Mouse (Mus musculus) thymus, postnatal 25 days (tissue): Measurements from ENCODE around the gene Map1lc3b.

Source experiments
- DNase-seq: peaks from one replicate; pipeline ENCODE4 v3.0.0; 2022

Gene Map1lc3b

DNA sequence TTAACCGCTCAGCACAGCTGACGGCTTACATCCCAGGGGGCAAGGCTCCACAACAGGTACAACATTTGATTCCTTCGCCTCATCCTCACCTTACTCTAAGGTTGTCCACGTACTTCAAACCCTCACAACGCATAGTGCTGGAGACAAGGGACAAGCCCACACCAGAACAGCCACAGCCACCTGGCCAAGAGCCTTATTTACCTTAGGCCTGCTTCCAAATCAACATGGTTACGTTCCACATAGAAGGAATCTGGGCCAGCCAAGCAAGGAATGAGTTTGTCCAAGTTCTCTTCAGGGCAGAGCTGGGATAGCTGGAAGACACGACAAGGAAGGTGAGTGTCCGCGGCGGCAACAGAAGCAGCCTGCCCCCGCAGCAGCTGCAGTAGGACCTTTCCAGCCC lies 19.8 kb downstream of the Map1lc3b start:
- no peak for DNase-seq

DNA sequence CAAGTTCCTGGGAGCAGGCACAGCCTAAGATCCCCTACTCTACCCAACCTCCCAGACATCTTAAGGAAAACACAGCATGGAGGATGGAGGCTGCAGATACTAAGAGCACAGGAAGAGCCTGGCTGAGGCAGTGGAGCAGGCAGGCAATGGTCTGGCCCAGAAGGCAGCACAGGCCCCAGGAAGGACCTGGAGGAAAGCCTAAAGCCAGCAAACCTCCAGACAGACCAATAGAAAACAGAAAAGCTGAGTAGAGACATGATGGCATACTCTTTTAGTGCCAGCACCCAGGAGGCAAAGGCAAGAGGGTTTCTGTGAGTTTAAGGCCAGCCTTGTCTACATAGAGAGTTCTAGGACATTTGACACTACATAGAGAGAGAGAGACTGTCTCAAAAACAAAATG lies 23.3 kb downstream of the Map1lc3b start:
- no peak for DNase-seq

DNA sequence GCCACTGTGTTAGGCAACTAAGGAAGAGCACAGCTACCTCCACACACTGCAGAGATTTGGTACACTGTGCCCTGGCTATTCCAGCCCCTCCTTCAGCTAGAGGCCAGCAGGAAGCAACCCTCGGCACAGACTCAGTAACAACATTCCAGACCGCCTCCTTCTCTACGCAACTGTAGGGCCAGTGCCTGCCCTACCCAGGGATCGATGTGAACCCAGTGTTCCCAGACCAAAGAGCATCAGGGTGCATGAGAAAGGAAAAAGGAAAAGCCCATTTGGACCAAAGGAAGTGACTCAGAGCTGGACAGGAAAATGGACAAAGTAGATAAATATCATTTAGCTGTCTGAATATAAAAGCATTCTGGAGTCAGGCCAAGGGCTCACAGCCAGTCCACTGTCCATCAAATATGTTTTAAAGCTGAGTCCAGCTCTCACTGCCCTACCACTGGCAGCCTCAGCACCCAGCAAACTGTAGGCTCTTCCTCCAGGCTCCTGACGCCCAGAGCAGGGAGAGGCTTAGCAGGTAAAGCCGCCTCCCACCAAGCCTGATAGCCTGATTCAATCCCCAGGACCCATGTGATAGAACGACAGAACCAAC lies 29.3 kb downstream of the Map1lc3b start:
- DNase-seq: no peak

DNA sequence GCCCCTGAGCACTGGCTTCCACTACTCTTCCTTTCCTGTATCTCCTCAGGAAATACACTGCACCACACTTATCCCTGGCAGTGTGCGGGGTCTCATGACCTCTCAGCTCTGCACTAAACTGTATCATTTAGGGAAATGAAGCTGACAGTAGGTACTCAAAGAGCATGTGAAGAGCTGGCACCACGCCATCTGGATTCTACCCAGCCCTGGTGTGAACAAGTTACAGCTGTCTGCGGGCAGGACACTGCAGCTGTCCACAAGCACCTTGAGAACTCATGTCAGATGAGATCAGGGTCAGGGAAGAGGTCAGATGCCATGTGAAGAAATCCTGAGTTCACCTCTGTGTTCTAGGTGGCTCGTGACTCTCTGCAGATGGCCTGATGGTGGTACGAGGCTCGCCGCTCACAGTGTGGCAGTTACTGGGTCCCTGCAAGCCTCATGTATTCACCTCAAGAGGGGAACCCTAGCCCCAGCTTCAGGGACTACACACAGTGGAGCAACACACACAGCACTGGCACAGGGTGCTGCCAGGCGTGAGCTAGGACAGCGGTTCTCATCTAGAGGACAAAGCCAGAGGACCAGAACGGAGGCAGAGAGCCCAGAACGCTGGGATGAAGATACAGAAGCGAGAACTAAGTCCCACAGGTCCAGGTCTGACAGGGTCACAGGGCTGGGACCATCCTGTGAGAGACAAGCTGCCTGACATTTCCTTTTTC lies 30.8 kb downstream of the Map1lc3b start:
- no peak for DNase-seq

DNA sequence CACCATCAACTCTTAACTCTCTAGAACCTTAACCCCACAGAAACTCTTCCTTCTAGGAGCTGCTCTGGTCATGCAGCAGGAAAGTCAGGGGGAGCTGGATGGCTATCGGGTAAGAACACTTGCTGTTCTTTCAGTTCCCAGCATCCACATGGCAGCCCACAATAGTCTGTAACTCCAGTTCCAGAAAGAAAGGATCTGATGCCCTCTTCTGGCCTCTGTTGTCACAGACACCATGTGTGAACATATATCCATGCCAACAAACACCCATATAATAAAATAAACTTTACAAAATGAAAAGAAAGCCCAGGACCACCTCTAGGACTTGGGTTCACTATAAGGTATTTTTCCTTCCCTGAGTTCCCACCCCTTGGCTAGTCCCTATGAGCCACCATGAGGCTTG lies 31.7 kb downstream of the Map1lc3b start:
- DNase-seq: no peak

DNA sequence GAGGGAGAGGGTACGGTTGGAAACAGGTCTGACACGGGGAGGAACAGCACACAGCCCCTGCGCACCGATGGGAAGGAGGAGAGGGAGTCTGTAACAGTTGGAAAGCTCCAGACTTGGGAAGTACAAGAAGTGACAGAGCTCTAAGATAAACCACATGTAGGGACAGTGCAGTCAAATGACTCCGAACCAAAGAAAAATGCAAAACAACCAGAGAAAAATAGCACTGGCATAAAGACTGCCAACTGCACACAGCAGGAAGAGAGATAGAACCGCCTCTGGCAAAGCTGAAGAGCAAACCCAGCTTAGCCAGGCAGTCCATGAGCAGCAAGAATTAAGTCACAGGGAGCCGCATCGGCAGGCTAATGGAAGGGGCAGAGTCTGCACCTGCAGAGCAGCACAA lies 32.9 kb downstream of the Map1lc3b start:
- DNase-seq: no peak

DNA sequence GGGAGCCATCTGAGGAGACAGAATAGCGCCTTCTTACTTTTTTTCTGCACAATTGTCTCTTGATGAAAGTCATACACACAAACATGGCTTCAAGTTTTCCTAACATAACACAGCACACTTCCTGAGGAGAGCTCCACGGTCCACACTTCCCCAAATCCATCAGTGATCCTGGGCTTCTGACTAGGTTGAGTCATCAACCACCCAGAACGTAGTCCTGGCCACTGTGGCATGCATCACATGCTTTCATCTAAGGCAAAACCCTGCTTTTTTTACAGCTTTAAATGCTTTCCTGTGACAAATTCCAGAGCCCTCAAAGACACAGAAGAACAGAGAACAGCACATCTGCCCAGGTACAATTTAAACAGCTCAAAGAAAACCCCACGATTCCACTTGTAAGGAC lies 38.5 kb downstream of the Map1lc3b start:
- DNase-seq: no peak

DNA sequence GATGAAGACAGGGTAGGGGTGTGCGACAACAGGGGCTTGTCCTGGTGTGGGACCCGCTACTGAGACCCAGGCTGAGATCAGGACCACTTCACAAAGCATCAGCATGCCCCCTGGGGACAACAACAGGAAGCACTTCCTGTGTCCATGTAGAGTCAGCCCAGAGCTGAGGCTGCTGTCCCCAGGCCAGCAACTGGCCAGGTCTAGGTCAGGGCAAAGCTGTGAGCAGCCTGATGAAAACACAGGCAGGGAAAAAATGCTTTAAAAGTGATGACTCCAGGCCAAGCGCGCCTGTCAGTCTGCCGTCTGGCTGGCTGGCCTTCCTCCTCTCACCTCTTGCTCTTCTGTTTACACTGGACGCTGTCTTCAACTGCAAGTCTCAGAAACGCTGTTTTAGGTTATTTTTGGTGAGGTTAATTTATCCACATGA lies 41.5 kb downstream of the Map1lc3b start:
- no peak for DNase-seq

DNA sequence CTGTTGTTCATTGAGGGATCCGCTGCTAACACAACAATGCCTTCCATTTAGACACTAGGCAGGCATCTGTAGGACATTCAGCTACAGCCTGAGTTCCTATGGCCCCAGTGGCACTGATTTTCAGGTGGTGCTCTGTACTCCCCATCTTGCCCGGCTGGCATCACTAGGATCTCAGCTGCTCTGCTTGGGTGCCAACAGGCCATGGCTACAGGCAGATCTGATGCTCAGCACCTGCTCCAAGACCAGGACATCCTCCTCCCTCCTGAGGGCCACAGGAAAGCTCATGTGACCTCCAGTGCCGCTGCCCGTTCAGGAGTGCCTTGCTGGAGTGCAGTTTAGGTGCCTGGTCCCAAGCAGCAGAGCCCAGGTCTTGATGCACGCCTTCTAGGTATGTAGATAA lies 42.2 kb downstream of the Map1lc3b start:
- no peak for DNase-seq

DNA sequence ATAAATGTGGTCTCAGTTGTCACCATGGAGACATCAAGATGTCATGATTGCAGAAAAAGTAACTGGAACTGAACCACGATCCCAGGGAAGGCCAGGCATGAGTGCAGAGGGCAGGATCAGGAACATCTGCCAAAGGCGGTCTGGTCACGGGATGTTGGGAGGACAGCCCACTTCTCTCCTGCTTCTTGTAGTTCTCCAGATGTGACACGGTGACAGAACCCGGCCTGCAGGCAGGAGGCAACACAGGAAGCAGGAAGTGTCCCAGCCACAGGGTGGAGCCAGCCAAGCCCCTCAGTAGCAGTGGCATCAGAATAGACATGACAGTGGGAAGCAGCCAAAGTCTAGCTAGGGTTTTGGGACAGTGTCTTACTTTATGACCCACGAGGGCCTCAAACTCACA lies 45.4 kb downstream of the Map1lc3b start:
- DNase-seq: no peak

DNA sequence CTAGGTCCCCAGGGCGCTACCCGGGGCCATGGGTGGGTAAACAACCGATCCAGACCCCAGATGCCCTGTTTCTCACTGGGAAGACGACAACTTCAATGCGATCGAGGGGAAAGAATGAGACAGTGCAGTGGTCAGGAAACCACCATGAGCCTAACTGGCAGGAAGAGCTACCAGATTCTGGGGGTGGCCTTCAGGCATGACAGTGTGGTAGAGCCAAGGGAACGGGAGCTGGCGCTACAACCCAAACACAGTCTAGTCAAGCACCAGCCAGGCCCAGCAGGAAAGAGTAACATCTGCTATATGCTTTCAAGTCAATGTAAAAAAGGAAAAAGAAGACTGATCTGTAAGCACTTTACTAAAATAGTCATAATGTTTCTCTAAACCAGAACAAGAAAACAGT lies 46.0 kb downstream of the Map1lc3b start:
- no peak for DNase-seq

DNA sequence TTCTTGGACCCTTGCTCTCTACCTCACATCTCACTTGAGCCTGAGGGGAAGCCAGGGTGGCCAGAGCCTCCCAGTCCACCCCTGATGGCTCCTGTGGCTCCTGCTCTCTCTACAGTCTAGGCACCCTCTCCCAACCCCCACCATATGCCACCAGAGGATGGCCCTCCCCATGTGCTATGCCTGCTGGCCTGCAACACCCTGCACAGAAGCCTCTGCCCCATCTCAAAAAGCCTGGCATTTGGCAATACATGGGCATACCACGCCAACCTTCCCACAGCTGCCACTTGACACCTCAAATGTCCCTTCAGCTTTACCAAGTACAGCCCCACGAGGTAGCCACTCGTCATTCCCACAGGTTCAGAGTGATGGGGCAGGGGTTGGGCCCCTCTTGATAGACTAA lies 52.6 kb downstream of the Map1lc3b start:
- DNase-seq: no peak

DNA sequence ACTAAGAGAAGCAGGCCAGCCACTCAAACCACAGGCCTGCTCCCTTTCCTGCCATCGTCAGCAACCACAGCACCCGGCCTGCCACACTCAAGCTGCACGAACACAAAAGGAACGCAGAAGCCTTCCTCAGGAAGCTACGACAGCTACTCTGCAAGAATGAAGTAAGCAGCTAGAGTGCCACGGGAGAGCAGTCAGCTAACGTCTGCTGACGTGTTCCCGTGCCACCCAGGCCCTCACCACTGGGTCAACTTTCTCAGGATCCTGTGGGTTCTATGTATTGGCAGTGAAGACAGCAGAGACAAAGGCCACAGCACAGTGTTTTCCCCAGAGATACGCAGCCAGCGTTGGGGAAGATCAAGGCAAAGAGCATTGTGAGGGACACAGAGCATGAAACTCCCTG lies 53.2 kb downstream of the Map1lc3b start:
- DNase-seq: no peak

DNA sequence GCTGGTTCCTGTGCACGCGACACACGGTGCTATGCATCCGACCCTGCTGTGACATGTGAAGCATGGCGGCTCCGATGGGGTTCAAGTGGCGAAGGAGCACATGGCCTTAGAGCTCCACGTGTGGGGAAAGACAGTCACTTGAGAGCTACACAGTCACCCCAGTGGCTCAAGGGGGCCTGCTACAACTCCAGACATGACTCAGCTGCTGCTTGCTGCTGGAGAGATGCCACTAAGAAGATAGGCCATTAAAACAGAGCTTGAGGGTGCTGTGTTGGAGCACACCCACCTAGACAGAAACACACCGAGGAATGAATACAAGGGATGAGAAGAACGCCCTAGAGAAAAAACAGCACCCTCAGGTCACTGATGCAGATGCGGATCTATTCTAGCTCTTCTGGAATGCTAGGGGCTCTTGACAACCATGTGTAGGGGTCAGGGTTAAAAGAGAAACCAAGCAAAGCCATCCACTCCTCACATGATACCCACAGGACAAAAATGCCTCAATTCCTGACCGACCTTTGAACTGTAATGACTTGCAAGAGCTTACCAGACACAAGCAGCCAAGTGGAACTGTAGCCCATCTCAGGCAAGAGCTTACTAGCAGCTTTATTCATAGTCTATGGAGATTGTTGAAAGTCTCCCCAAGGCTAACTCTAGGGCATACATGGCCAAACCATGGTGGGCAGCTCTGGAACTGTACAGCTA lies 57.5 kb downstream of the Map1lc3b start:
- no peak for DNase-seq
